Mouse (Mus musculus): ENCODE results near the gene Bean1. TPM values are rescaled to one million over a fixed set of nuclear protein-coding genes. Genes with fewer than 3 reads are reported as not detected.
"Not testable (repeated sequence)": the region's sequence is repeated elsewhere in the genome, so short reads cannot be mapped to it uniquely, and the experiment has no call there.

The Bean1 gene
- polyA plus RNA-seq, 1 experiment from 2014 or later: not detected

DNA sequence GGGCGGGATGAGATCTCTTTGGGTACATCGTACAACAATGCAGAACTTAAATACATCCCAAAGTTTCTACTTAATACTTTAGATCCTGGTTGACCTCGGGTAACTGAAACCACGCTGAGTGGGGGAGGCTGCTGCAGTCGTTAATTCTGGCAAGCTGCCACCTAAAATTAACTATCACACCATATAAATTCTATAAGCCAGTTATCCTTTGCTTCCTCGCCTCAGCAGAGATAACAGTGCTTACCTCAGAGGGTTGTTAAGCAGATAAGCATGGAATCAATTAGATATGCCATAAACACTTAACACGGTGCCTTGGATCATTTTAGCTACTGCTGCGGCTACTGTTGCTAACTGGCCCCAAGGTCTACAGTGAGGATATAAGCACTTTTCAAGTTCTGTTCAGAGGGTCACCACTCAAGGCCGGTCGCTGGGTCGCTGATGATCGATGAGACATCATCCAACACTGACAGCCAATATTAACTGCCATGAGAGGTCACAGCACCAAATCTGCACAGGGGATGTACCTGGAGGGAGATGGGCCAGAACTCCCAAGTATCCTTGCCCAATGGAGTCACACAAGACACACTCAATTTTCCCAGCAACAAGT is 71.9 kb downstream of the Bean1 start:
- ATAC-seq (no peak), DNase-seq (ENCODE audit: low read depth, low spot score) (no peak)
- in situ Hi-C loops (cut with MboI; ENCODE audit: low pct_unique_long_range_greater_than_20kb): loop anchor here (10.0 kb wide), 2 partner anchors 163 to 193 kb away; no protein-coding TSS in a partner anchor
- no peak for TF ChIP-seq CTCF (IDR thresholded peaks at IDR 0.05)
- POLR2A ChIA-PET: no interaction called here
- H3K27me3 ChIP-seq: no peaks in the 10 kb centered on the region
- CTCF ChIA-PET: interaction anchor here (1.2 kb wide), 1 partner anchor 9 kb away, joined by 3 read pairs; the partner anchor contains the start of gene Cklf

DNA sequence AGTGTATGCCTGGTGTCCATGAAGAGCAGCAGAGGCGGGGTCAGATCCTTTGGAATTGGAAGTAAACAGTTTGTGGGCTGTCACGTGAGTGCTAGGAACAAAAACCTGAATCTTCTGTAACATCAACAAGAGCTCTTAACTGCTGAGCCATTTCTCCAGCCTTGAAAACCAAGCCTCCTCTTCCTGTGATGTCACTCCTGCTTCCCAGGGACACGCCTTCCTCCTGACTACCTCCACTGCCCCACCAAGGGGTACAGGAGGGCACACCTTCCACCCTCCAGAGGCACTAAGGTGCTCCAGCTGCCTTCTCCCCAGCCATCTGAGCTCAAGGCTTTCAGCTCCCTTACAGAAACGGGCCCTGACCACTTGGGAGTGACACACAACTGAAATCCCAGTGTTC is 76.4 kb downstream of the Bean1 start:
- ATAC-seq: no peak
- TF ChIP-seq CTCF (IDR thresholded peaks at IDR 0.05): no peak
- no peak for DNase-seq (ENCODE audit: low read depth, low spot score)
- in situ Hi-C loops (cut with MboI; ENCODE audit: low pct_unique_long_range_greater_than_20kb): loop anchor here (10.0 kb wide), 2 partner anchors 158 to 188 kb away; no protein-coding TSS in a partner anchor
- ChIA-PET POLR2A (no interaction called here), CTCF (interaction anchor here (0.8 to 1.2 kb wide), 2 partner anchors 26 to 99 kb away, joined by 3 read pairs; no protein-coding TSS in a partner anchor)
- H3K27me3 ChIP-seq: no peaks in the 10 kb centered on the region

DNA sequence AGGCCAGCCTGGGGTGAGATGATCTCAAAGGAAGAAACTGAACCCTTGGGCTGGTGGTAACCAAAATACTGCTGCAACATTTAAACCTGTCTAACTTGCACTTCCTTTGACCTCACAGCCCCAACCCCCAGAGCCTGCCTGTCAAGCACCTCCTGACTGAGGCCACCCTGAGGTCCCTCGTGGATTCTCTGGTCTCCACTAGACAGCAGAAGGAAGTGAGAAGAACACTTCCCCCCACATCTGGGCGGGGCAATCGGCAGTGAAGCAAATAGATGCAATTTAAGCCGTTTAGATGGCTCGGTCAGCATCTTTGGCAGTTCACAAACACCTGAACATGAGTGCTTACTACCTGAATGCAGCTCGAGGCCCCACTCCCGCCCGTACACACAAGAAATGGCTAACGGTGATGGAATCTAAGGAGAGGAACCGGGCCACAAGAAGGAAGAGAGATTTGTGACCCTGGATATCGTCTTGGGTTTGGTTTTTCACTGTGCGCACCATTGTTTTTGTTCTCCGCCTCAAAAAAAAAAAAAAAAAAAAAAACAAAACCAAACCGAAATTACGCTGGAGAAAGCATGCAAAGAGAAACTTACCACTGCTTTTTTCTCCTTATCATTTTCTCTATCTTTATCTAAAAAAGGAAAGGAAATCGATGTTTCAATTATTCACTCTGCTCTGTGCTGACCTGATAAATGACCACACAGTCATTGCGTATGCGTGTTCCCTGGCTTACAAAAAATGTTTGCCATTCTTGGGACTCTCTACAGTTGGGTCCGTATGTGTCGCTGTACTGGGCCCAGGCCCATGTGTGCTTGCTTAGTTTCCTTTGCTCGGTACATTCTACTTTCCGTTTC is 77.0 kb downstream of the Bean1 start:
- no peak for ATAC-seq
- DNase-seq (ENCODE audit: low read depth, low spot score): no peak
- in situ Hi-C loops (cut with MboI; ENCODE audit: low pct_unique_long_range_greater_than_20kb): loop anchor here (10.0 kb wide), 2 partner anchors 158 to 188 kb away; no protein-coding TSS in a partner anchor

DNA sequence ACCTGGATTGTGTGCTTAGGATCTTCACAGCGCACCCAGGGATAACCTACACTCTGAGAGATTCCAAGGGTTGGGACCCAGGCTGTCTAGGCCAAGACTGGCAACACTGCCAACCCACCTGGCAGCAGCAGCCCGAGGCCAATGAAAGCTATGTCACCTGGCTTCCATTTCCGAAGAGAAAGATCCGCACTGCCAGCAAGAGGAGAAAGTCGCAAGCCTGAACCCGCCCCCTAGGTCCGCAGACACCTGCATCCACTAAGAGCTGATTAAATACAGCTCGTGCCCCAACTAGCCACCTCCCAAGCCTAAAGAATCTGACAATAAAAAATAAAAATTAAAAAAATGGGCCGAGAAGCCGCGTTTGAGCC is 77.7 kb downstream of the Bean1 start:
- ChIA-PET POLR2A (no interaction called here), CTCF (no interaction called here)
- H3K27me3 ChIP-seq: no peaks in the 10 kb centered on the region
- TF ChIP-seq CTCF (IDR thresholded peaks at IDR 0.05): no peak
- DNase-seq (ENCODE audit: low read depth, low spot score) (no peak), ATAC-seq (peak; percentile 27)
- in situ Hi-C loops (cut with MboI; ENCODE audit: low pct_unique_long_range_greater_than_20kb): loop anchor here (10.0 kb wide), 2 partner anchors 157 to 187 kb away; no protein-coding TSS in a partner anchor

More for the DNA sequence above, 77.0 kb downstream of the Bean1 start:
- no peak for TF ChIP-seq CTCF (IDR thresholded peaks at IDR 0.05)
- CTCF ChIA-PET: interaction anchor here (0.8 to 1.2 kb wide), 2 partner anchors 27 to 100 kb away, joined by 3 read pairs; no protein-coding TSS in a partner anchor
- POLR2A ChIA-PET: no interaction called here
- no peaks in the 10 kb centered on the region for H3K27me3 ChIP-seq

DNA sequence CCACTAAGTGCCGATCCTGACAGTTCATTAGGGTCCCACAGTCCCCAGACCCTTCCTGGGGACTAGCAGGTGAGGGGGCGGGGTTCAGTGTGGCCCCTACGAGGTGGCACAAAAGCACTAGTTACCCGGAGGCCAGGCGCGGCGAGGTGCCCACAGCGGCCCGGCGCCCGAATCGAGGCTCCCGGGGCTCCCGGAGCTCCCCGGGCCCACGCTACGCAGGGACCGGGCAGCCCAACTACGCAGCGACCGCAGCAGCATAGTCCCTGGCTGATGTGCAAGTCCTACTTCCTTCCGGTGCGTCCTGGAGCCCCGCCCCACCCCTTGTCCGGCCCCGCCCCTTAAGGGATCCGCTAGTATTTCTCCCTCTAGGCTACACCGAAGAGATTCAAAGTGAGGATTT is 78.0 kb downstream of the Bean1 start, which contains the start of gene Tk2:
Gene Tk2 (minus strand): TSS at position 283 of the 400 bp plus-strand sequence.
- no peaks in the 10 kb centered on the region for H3K27me3 ChIP-seq
- DNase-seq (ENCODE audit: low read depth, low spot score) (peak; percentile 10), ATAC-seq (peak; percentile 88)
- TF ChIP-seq CTCF (IDR thresholded peaks at IDR 0.05): no peak
- ChIA-PET POLR2A (no interaction called here), CTCF (no interaction called here)
- in situ Hi-C loops (cut with MboI; ENCODE audit: low pct_unique_long_range_greater_than_20kb): loop anchor here (10.0 kb wide), 2 partner anchors 157 to 187 kb away; no protein-coding TSS in a partner anchor

DNA sequence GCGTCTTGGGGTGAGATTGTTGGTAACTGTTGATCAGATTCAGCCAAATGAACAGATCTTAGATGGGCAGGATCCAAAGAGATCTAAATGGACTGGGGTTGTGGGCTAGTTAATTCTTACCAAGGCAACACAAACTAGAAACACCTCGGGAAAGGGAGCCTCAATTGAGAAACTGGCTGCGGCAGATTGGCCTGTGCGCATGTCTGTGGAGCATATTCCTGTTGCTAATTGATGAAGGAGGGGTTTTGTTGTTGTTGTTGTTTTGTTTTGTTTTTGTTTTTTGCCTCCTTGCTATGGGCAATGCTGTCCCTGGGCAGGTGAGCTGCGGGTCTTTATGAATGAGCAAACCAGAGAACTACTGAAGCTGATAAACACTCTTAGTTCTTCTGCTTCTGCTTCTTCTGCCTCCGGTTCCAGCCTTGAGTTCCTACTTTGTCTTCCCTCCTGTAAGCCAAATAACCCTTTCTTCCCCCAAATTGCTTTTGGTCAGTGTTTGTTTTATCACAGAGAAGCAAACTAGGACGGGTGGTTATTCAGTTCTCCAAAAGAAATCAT is 79.3 kb downstream of the Bean1 start:
- TF ChIP-seq CTCF (IDR thresholded peaks at IDR 0.05): no peak
- in situ Hi-C loops (cut with MboI; ENCODE audit: low pct_unique_long_range_greater_than_20kb): loop anchor here (10.0 kb wide), 2 partner anchors 155 to 185 kb away; no protein-coding TSS in a partner anchor
- DNase-seq (ENCODE audit: low read depth, low spot score): no peak
- ATAC-seq: no peak
- H3K27me3 ChIP-seq: no peaks in the 10 kb centered on the region
- CTCF ChIA-PET: no interaction called here
- POLR2A ChIA-PET: no interaction called here

DNA sequence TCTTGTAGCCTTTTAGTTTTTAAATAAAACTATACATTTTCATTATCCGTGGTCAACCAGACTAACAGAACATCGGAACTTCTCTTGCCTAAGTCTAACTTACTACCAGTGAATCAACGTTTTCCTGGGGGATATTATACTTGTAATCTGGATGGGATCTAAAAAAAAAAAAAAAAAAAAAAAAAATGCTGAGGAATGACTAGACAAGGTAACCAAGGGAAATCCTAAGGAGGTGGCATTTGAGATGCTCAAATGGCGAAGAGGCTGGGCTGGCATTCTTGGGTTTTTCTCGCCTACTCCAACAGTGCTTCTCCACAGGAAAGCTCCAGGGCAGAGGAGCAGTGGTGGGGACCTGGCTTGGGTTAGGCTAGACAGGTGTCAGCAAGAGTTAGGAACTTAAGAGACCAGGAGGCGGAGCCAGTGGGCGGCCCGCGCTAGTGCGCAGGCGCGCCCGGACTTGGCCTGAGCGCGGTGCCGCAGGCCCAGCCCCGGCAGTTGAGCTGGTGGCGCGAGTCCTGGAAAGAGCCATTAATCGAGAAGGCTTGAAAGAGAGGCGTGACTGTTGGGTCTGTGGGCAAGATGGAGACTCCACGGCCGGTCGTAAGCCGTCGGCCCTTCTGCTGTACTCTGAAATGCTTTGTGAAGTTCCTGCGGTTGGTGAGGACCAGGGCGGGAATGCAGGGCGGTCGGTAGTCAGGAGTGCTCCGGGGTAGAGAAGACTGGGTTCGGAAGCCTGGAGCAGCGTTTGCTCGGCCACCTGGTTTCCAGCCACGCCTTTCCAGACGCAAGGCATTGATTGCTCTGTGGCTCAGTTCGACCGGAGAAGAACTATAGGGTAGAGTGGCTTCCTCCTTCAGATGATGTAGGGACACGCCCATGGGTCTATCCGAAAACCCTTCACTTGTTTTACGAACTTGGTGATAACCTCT is 80.5 kb downstream of the Bean1 start, which contains the start of gene Cklf:
Gene Cklf (plus strand): TSS at position 423 of the 929 bp plus-strand sequence.
- in situ Hi-C loops (cut with MboI; ENCODE audit: low pct_unique_long_range_greater_than_20kb): no loop called here
- ChIA-PET POLR2A (interaction anchor here (0.7 kb wide), 2 partner anchors 33 to 260 kb away, joined by 4 to 5 read pairs; no protein-coding TSS in a partner anchor), CTCF (interaction anchor here (1.0 to 1.3 kb wide), 2 partner anchors 8 to 82 kb away, joined by 3 read pairs; no protein-coding TSS in a partner anchor)
- DNase-seq (ENCODE audit: low read depth, low spot score) (peak; percentile 46), ATAC-seq (peak; percentile 71)
- no peaks in the 10 kb centered on the region for H3K27me3 ChIP-seq
- no peak for TF ChIP-seq CTCF (IDR thresholded peaks at IDR 0.05)

DNA sequence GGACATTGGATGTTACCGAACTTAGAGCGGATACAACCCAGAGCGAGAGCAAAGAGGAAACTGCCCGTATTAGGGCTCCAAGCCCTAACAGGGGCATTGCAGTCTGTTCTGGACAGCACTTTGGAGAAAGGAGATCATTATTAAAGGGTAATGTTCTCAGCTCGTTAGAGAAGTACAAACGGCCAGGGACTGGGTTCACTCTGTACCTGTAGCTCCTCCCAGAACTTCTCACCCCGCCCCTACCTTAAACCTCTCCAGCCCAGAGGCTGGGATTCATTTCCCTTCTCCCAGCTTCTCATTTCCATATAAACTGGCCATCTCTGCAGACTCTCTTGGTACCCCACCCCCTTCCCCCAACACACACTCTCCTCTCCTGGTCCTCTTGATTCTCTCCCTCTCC is 81.2 kb downstream of the Bean1 start:
- DNase-seq (ENCODE audit: low read depth, low spot score) (no peak), ATAC-seq (no peak)
- H3K27me3 ChIP-seq: no peaks in the 10 kb centered on the region
- no peak for TF ChIP-seq CTCF (IDR thresholded peaks at IDR 0.05)
- ChIA-PET POLR2A (no interaction called here), CTCF (interaction anchor here (1.0 to 1.3 kb wide), 2 partner anchors 9 to 81 kb away, joined by 3 read pairs; no protein-coding TSS in a partner anchor)
- in situ Hi-C loops (cut with MboI; ENCODE audit: low pct_unique_long_range_greater_than_20kb): no loop called here

DNA sequence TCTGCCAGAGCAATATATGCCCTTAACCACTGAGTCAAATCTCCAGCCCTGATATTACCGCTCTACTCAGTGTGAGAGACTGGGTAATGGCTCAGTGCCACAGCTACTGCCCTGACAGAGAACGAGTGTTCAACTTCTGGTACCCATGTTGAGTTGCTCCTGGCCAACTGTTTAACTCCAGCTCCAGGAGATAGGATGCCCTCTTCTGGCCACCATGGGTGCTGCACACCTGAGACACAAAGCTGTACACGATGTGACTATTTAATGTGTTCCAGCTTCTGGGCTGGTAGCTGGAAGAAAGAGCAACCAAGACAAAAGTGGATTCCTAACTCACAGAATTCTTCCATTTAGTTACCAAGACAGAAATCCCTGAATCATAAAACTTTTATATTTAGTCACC is 82.8 kb downstream of the Bean1 start:
- no peak for DNase-seq (ENCODE audit: low read depth, low spot score)
- ChIA-PET POLR2A (no interaction called here), CTCF (interaction anchor here (0.7 to 1.8 kb wide), 2 partner anchors 10 to 34 kb away, joined by 3 to 4 read pairs; no protein-coding TSS in a partner anchor)
- TF ChIP-seq CTCF (IDR thresholded peaks at IDR 0.05): peak; percentile 57
- ATAC-seq: no peak
- in situ Hi-C loops (cut with MboI; ENCODE audit: low pct_unique_long_range_greater_than_20kb): no loop called here
- no peaks in the 10 kb centered on the region for H3K27me3 ChIP-seq

DNA sequence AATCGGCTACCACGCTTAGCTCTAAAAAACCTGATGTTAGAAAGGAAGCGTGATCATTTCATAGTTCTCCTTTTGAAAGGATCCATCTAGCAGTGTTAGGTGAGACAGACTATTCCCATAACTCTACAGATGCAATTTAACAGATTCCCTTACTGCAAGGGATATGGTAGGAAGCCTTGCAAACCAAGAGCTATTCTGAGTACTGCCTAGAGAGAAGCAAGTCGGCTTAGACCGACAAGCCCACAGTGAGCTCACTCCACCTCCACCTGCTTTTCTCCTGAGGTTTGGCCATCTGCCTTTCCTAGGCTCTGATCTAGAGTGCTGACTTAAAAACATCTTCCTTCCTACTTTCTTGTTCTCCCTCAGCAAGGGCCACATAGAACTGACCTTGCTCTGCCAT is 91.6 kb downstream of the Bean1 start:
- H3K27me3 ChIP-seq; DNase-seq (ENCODE audit: low read depth, low spot score); POLR2A ChIA-PET; in situ Hi-C loops (cut with MboI; ENCODE audit: low pct_unique_long_range_greater_than_20kb); CTCF ChIA-PET; ATAC-seq: not testable (repeated sequence)

DNA sequence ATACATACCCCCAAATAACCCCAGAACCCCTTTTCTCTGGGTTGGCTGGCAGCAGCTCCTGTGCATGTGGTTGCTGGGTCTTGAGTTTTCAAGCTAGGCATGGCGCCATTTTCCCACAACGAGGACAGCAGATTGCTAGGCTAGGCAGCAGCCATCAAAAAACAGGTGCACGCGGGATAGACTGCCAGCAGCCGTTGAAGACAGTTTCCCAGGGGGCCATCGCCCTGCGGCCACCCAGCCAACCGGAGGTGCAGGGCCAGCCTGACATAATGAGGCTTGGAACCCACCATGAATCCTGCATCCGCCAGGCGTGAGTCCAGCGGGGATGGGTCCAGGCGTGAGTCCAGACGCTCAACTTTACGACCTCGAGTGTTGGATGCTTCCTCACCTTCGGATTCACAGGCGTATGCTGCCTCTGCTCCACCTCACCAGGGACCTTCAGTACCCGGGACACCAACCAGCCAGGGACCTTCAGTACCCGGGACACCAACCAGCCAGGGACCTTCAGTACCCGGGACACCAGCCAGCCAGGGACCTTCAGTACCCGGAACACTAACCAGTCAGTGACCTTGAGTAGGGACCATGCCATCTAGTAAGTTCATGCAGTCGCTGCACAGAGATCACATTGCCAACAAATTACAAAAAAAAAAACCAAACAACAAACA is 94.2 kb downstream of the Bean1 start:
- POLR2A ChIA-PET; DNase-seq (ENCODE audit: low read depth, low spot score); in situ Hi-C loops (cut with MboI; ENCODE audit: low pct_unique_long_range_greater_than_20kb); H3K27me3 ChIP-seq; CTCF ChIA-PET; ATAC-seq: not testable (repeated sequence)

Measured in Patski (cell line).